Mouse (Mus musculus): ENCODE results near the gene Cdh5.

GRCm38 (mm10) chr8:104137636-104138035, 36.2 kb downstream of the Cdh5 start:
- TF ChIP-seq CTCF (IDR thresholded peaks at IDR 0.05; ENCODE audit: low read depth) (no peak), EP300 (optimal IDR thresholded peaks at IDR 0.05) (no peak)
